Mouse (Mus musculus) frontal cortex, postnatal 14 days (tissue): Measurements from ENCODE around the gene Postn.

Experiments used
- DNase-seq, 2 experiments: peaks; one replicate each; pipeline ENCODE4 v3.0.0; 2022; ENCODE audit warnings: low spot score in 2 of 2

Gene Postn

DNA sequence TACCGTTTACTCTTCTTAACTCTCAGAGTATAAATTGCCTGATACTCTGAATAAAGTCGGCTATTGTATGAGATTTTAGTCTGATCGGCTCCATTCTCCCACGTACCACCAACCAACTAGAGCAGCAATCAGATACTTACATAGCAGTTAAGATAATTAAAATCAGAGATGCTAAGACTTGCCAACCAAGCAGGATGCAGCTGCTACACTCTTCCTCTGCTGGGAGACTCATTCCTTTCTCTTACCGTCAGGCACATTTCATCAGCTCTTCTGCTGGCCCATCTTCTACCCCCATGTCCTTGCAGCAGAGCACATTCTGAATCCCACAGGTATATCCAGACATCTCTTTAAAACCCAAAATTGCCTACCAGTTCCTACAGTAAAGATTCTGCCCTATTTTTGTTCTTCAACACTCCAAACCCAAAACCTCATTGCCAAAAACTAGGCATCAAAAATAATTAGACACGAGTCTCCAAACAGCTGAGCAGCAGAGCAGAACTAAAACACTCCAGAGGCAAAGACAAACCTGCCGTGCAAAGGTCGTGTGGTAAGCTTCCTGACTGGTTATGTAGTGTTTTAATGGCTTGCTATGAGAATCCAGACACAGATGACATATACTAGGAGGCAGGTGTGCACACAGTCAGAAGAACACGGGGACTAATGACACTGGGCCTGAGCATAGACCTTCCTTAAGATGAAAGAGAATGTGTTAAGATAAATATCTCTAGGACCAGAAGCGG is 59.5 kb downstream of the Postn start:
- DNase-seq: no peak

DNA sequence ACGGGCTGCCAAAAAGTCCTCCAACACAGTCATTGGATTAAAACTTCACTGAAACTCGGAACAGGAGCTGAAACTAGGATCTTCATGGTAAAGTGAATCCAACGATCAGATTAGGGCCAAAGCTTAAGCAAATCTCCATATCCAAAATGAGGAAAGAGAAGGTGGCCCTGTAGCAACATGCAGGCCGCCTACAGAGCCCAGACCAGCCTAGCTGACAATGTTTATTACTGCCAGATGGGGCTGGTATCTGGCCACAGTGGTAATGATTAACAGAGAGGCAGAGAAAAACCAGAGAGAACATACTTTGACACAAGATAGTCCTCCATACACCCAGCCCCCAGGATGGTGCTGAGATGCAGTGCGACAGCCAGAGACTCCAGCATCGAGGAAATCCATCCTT is 60.1 kb downstream of the Postn start:
- DNase-seq: no peak

DNA sequence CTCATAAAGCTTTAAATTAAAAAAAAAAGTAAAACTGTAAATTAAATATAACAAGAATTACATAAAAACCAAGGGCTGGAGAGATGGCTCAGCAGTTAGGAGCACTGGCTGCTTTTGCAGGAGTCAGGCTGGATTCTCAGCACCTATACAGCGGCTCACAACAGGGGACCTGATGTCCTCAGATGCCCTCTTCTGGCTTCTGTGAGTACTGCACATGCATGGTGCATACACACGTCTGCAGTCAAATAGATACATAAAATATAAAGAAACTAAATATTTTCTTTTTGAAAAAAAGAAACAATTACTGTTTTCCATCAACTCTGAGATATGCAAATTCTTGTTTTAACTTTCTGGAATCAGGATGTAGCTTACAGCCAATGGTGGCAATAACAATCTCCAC is 60.8 kb downstream of the Postn start:
- no peak for DNase-seq

DNA sequence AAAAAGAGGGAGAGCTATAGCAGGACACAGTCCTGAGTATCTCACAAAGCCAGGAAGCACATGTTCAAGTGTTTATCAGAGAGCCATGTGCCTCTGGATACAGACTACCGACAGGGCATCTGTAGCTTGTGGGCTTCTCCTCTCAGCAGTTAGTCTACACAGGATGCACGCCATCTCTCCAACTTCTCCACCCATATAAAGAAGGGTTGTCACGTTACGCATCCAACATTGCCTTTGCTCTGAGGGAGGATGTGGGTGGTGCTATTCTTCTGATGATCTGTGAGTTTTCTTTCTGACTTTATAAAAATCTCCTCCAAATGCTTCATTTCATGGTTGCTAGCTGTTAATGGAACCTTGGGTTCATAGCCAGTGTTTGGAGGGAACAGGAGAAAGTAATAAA is 63.2 kb downstream of the Postn start:
- no peak for DNase-seq

DNA sequence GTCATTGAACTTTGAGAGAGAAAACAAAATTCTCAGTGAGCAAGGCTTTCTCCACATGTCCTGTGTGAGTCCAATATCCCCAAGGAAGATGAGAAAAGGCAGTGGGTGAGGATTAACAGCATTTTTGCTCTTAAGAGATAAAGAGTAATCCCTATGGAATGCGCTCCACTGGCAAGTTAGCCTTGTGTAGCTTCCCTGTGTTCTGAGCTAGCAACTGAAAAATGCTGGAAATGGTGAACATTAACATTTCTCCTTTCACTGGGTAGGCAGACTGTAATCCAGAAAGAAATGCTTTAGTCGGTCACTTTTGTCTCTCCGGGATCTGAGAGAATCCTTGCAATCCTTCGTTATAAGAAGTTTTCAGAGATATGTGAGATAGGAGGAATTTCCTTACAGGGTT is 70.8 kb downstream of the Postn start:
- DNase-seq: no peak

DNA sequence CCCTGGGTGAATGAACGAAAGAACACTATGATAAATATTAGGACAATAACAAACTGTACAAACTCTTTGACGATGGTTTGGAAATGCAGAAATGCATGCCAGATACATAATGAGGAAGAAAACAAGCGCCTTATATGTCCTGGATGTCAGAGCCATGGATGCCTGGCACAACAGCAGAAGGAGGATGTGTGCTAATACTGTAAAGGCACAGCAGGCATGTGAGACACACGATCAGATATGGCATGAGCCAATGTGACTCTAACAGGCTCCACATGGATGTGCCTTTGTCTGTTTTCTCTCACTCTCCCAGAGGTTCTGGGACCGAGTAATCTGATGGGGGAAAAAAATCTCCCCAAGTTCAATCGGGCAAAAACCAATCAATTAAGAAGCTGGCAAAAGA is 71.3 kb downstream of the Postn start:
- no peak for DNase-seq

DNA sequence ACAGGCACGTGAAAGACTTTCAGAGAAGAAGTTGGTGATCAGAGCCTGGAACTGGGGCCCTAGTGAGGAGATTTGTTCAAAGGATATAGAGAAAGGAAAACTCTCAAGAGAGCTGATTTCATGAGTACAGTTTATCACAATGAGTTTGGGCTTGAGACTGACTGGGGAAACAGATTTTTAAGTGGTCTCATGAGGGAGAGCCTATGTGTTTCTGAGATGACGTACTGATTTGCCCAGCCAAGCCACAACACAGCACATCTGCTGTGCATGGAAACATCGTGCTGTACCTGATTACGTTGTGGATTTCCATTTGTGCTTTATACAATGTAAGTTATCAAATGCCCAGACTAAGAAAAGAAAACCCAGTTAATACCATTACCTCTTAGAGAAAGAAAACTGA is 71.7 kb downstream of the Postn start:
- DNase-seq: no peak

DNA sequence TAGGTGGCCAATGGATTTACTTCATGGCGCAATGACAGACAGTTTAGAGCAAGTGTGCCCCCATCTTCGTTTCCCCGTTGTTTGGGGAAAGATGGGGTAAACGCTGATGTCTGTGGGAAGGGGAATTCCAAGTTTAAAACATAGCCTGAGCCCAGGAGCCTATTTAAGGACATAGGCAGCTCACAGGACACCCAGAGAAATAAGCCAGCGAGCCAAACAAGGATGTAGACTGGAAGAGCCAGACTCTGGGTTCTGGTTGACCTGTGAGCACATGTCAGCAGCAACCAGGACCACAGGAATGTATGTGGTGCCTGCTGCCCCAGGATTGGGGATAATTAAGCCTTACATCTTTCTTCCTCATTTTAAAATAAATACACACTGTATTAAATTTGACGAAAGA is 73.7 kb downstream of the Postn start:
- no peak for DNase-seq

DNA sequence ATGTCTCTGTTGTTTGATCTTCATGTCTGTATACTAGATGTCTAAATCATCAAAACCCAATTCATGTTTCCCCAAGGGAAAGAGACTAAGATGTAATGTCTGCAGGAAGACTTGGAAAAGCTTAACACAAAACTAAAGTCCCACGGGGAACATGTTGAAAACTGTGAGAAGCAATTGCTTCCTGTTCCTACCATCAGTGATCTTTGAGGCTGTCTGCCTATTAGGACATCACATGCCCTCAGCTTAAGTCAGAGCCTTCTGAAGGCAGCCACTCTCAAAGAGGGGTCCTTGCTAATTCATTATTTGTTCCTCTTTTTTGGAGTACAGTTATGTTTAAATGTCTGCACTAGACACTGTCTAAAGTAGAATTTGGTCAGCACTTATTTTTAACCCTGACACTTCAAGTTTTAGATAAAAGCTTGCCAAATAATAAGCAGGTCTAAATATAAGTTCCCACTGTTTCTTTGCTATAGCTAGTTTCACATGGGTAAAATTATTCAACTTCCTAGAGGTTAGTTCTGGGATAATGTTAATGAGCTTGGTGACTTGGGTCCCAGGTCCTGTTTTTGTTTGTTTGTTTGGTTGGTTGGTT is 75.6 kb downstream of the Postn start:
- DNase-seq: no peak
